Mouse (Mus musculus) hindbrain, postnatal 0 days (tissue): ENCODE results near the gene Ackr1. TPM values are rescaled to one million over a fixed set of nuclear protein-coding genes. Genes with fewer than 3 reads are reported as not detected.

Experiments used
- polyA plus RNA-seq: library from polyadenylated mRNA; unstranded; fragments of >200 nt; fragmentation: Nextera tagmentation; extraction: Ambion mirVana; gene quantifications from 2 replicates; pipeline ENCODE4 v1.2.1, GENCODE M21; 2015
- total RNA-seq: library from RNA; depleted of rRNA; stranded (reverse); fragments of >200 nt; gene quantifications from 2 replicates; pipeline ENCODE4 v1.2.3, GENCODE M21; 2014; rRNA removed

The Ackr1 gene
- total and polyA plus RNA-seq, 2 experiments from 2014 or later = 21.5 to 55.2 TPM

Other genes starting within 250 kb of the Ackr1 start
- not detected in 2 replicates for gene Olfr1408, start 196.4 kb downstream of the Ackr1 start, total RNA-seq
- not detected in 2 replicates for gene Olfr1408, start 196.4 kb downstream of the Ackr1 start, polyA plus RNA-seq
- not detected in 2 replicates for gene Olfr1406, start 143.1 kb downstream of the Ackr1 start, total RNA-seq
- not detected in 2 replicates for gene Olfr1406, start 143.1 kb downstream of the Ackr1 start, polyA plus RNA-seq
- gene Olfr218, start 135.9 kb downstream of the Ackr1 start, total RNA-seq = not detected in 2 replicates
- gene Olfr218, start 135.9 kb downstream of the Ackr1 start, polyA plus RNA-seq = not detected in 2 replicates
- not detected in 2 replicates for gene Olfr1404, start 121.4 kb downstream of the Ackr1 start, total RNA-seq
- not detected in 2 replicates for gene Olfr1404, start 121.4 kb downstream of the Ackr1 start, polyA plus RNA-seq
- not detected in 2 replicates for gene Fcer1a, start 106.5 kb downstream of the Ackr1 start, total RNA-seq
- gene Fcer1a, start 106.5 kb downstream of the Ackr1 start, polyA plus RNA-seq = not detected in 2 replicates
- not detected in 2 replicates for gene Olfr418, start 67.7 kb downstream of the Ackr1 start, total RNA-seq
- 0.03 TPM in 1 of 2 replicates, not detected in the other for gene Olfr418, start 67.7 kb downstream of the Ackr1 start, polyA plus RNA-seq
- gene Mptx2, start 56.0 kb downstream of the Ackr1 start, total RNA-seq = not detected in 2 replicates
- not detected in 2 replicates for gene Mptx2, start 56.0 kb downstream of the Ackr1 start, polyA plus RNA-seq
- 1.6 and 19.1 TPM in 2 replicates for gene Aim2, start 17.1 kb upstream of the Ackr1 start, total RNA-seq
- 1.4 and 1.9 TPM in 2 replicates for gene Aim2, start 17.1 kb upstream of the Ackr1 start, polyA plus RNA-seq
- gene Cadm3, start 33.9 kb upstream of the Ackr1 start, total RNA-seq = 533 and 565 TPM in 2 replicates
- 52.5 and 53.1 TPM in 2 replicates for gene Cadm3, start 33.9 kb upstream of the Ackr1 start, polyA plus RNA-seq
- 0.07 and 0.21 TPM in 2 replicates for gene Ifi206, start 157.3 kb upstream of the Ackr1 start, total RNA-seq
- 0.05 TPM in 1 of 2 replicates, not detected in the other for gene Ifi206, start 157.3 kb upstream of the Ackr1 start, polyA plus RNA-seq
- gene Ifi214, start 202.2 kb upstream of the Ackr1 start, total RNA-seq = not detected in 2 replicates
- gene Ifi214, start 202.2 kb upstream of the Ackr1 start, polyA plus RNA-seq = not detected in 2 replicates